Mouse (Mus musculus) kidney, adult 2 months (tissue): ENCODE results near the gene Ndc1.

Experiments used
- CTCF ChIP-seq: fragments of 200-500 bp; conservative IDR thresholded peaks from 2 replicates; pipeline ENCODE4 v1.5.1; 2011; ENCODE audit warnings: low read depth, mild to moderate bottlenecking, control low read depth, low read length, moderate library complexity, mixed read lengths; ENCODE audit not compliant: insufficient read depth, insufficient read length
- POLR2A ChIP-seq: fragments of 200-500 bp; IDR thresholded peaks from one replicate; pipeline ENCODE4 v1.6.1; 2011; ENCODE audit warnings: low read depth, low read length, control low read depth

GRCm38 (mm10) chr4:107374677-107375076, 7.1 kb downstream of the Ndc1 start:
- no peak for TF ChIP-seq POLR2A
- TF ChIP-seq CTCF: no peak
